Mouse (Mus musculus) c-Kit-positive CD71-negative TER-119-negative erythroid progenitor cells, embryonic 14.5 days (primary cell): ENCODE measurements around the gene Aspa.

Source experiments
- DNase-seq: peaks from one replicate; pipeline ENCODE4 v3.0.0-alpha.2; 2013; ENCODE audit warnings: low read depth

The Aspa gene

DNA sequence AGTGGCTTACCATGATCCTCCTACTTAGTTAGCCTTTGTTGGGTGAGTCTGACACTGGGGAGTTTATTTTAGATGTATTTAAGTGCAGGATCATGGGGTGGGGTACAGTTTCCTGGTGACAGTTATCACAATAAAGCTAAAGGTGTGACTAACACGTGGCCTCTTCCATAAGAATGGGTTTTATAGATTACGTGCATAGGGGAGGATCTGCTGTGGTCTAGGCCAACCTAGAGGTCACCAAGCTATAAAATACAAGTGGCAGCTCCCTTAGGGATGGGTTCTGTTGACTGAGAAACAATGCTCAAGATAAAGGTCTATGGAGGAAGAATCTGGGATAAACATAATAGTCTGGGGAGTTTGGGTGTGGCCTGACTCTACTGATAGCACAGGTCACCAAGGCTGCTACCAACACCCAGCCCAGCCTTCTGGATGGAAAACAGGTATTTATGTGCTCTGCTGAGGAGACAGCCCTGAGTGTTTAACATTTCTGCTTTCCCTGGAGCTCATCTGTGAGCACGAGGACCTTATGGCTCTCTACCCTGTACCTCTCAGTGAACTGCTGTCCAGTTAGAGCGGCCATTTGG lies 71.9 kb downstream of the Aspa start:
- no peak for DNase-seq
